Mouse (Mus musculus) hindbrain, embryonic 14.5 days (tissue): ENCODE results near the gene Gxylt2. TPM values are rescaled to one million over a fixed set of nuclear protein-coding genes. Genes with fewer than 3 reads are reported as not detected.

Experiments used
- ATAC-seq: fragments of 200-750 bp; cut with Nextera tagmentation; 2 replicates; pipeline ENCODE4 v1.8.0; 2017; ENCODE audit warnings: moderate number of reproducible peaks, mild to moderate bottlenecking, moderate TSS enrichment, moderate library complexity; ENCODE audit not compliant: low FRiP score
- DNase-seq: peaks from one replicate; pipeline ENCODE4 v3.0.0-alpha.2; 2015; ENCODE audit warnings: low spot score
- H3K27ac ChIP-seq: fragments of 300-500 bp; sonication (generic); 2 replicates; pipeline ENCODE4 v1.5.1; 2014; ENCODE audit warnings: mild to moderate bottlenecking, moderate library complexity
- H3K27me3 ChIP-seq: fragments of 300-500 bp; sonication (generic); 2 replicates; pipeline ENCODE4 v1.6.1; 2014; ENCODE audit warnings: mild to moderate bottlenecking, low read length, mixed read lengths; ENCODE audit not compliant: control insufficient read depth, insufficient read depth
- H3K36me3 ChIP-seq: fragments of 300-500 bp; sonication (generic); replicated peaks from 2 replicates; pipeline ENCODE4 v1.6.1; 2014; ENCODE audit not compliant: control insufficient read depth, insufficient read depth
- H3K4me1 ChIP-seq: fragments of 300-500 bp; sonication (generic); replicated peaks from 2 replicates; pipeline ENCODE4 v1.6.1; 2014; ENCODE audit warnings: antibody characterized with exemption, low read length, mixed read lengths; ENCODE audit not compliant: control insufficient read depth, insufficient read depth
- H3K4me2 ChIP-seq: fragments of 300-500 bp; sonication (generic); replicated peaks from 2 replicates; pipeline ENCODE4 v1.6.1; 2014; ENCODE audit warnings: mild to moderate bottlenecking, moderate library complexity
- H3K4me3 ChIP-seq: fragments of 300-500 bp; sonication (generic); replicated peaks from 2 replicates; pipeline ENCODE4 v1.5.1; 2014; ENCODE audit warnings: mild to moderate bottlenecking, low read length
- H3K9ac ChIP-seq: fragments of 300-500 bp; sonication (generic); 2 replicates; pipeline ENCODE4 v1.6.1; 2014
- H3K9me3 ChIP-seq: fragments of 300-500 bp; sonication (generic); 2 replicates; pipeline ENCODE4 v1.6.1; 2016; ENCODE audit warnings: low read length; ENCODE audit not compliant: control insufficient read depth
- WGBS: fragments of 180-500 bp; shearing (Covaris S2); extraction: QIAGEN DNeasy Blood & Tissue Kit; methylation state at CpG from one replicate; pipeline ENCODE4 v1.1.7; 2014; 5-methylcytosine and 5-hydroxymethylcytosine counted together
- polyA plus RNA-seq: library from polyadenylated mRNA; unstranded; fragments of >200 nt; fragmentation: Nextera tagmentation; extraction: Ambion mirVana; gene quantifications from 2 replicates; pipeline ENCODE4 v1.2.1, GENCODE M21; 2014

Gene Gxylt2
- polyA plus RNA-seq, 1 experiment from 2014 or later = 2.3 TPM

DNA sequence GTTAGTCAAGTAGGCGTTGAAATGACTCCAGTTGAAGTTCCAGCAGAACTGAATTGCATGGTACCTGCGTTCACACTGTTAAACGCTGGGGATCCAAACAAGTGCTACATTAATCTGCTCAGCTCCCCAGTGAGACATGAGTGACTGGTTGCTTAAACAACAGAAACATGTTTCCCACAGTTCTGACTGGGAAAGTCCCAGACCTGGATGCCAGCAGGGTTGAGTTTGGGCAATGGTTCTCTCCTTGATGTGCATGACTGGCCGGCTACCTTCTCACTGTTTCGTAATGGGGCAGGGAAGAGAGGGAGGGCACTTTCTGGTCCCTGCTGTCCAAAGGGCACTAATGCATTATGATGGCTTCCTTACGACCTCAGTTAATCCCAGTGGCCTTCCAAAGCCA lies 77.1 kb downstream of the Gxylt2 start:
- Histone ChIP-seq H3K36me3 (no peaks in the 10 kb centered on the region), H3K27ac (no peak overlapping the region)

DNA sequence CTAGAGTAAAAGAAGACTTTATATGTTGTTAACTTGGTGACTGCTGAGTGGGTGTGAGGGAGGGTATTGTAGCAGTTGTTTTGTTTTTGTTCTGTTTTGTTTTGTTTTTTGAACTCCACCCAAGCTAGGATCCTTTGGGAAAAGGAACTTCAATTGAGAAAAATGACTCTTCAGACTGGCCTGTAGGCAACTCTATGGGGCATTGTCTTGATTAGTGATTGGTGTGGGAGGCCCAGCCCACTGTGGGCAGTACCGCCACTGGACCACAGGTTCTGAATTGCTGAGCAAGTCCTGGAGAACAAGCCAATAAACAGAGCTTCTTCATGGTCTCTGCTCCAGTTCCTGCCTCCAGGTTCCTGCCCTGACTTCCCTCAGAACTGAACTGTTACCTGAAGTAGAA lies 83.2 kb downstream of the Gxylt2 start:
- Histone ChIP-seq H3K4me1 (no peaks in the 10 kb centered on the region), H3K4me3 (no peak overlapping the region), H3K4me2 (no peak overlapping the region), H3K27me3 (no peaks in the 10 kb centered on the region), H3K9me3 (no peaks in the 10 kb centered on the region), H3K9ac (no peak overlapping the region), H3K27ac (no peak overlapping the region), H3K36me3 (no peaks in the 10 kb centered on the region)
- WGBS = 95% methylated on average over 1 of the region's 1 CpGs
- no peak for ATAC-seq
- DNase-seq = no peak

More for the DNA sequence above, 77.1 kb downstream of the Gxylt2 start:
- Histone ChIP-seq H3K4me3 (no peak overlapping the region), H3K27me3 (no peaks in the 10 kb centered on the region), H3K9ac (no peak overlapping the region), H3K4me1 (peaks cover 6% of the 10 kb centered on the region), H3K4me2 (no peak overlapping the region), H3K9me3 (no peaks in the 10 kb centered on the region)
- no peak for DNase-seq
- no peak for ATAC-seq
- 87% methylated on average over 6 of the region's 6 CpGs for WGBS

- WGBS = 97% methylated on average over 1 of the region's 1 CpGs
Measured at GRCm38 (mm10) chr6:100789161-100789560, 84.6 kb downstream of the Gxylt2 start.

GRCm38 (mm10) chr6:100792055-100792659 lies 87.6 kb downstream of the Gxylt2 start:
- Histone ChIP-seq H3K4me3 (no peak overlapping the region), H3K9me3 (no peaks in the 10 kb centered on the region), H3K36me3 (no peaks in the 10 kb centered on the region), H3K4me2 (no peak overlapping the region), H3K4me1 (no peaks in the 10 kb centered on the region), H3K27ac (no peak overlapping the region), H3K27me3 (no peaks in the 10 kb centered on the region), H3K9ac (no peak overlapping the region)
- 81% methylated on average over 3 of the region's 3 CpGs for WGBS
- ATAC-seq (no peak), DNase-seq (no peak)

More at GRCm38 (mm10) chr6:100789161-100789560, 84.6 kb downstream of the Gxylt2 start:
- Histone ChIP-seq H3K9ac (no peak overlapping the region), H3K4me3 (no peak overlapping the region), H3K4me1 (no peaks in the 10 kb centered on the region), H3K9me3 (no peaks in the 10 kb centered on the region), H3K27ac (no peak overlapping the region), H3K36me3 (no peaks in the 10 kb centered on the region), H3K27me3 (no peaks in the 10 kb centered on the region), H3K4me2 (no peak overlapping the region)
- ATAC-seq (no peak), DNase-seq (no peak)

- 69% methylated on average over 14 of the region's 14 CpGs for WGBS
- no peak overlapping the region for H3K9ac ChIP-seq
- no peaks in the 10 kb centered on the region for H3K27me3 ChIP-seq
- H3K9me3 ChIP-seq = no peaks in the 10 kb centered on the region
- ATAC-seq (no peak), DNase-seq (no peak)
- H3K36me3 ChIP-seq = no peaks in the 10 kb centered on the region
- H3K27ac ChIP-seq = no peak overlapping the region
- H3K4me3 ChIP-seq = no peak overlapping the region
- no peaks in the 10 kb centered on the region for H3K4me1 ChIP-seq
- H3K4me2 ChIP-seq = no peak overlapping the region
Measured at GRCm38 (mm10) chr6:100792973-100793769, 88.6 kb downstream of the Gxylt2 start.

GRCm38 (mm10) chr6:100795797-100796196 lies 91.3 kb downstream of the Gxylt2 start:
- Histone ChIP-seq H3K9me3 (no peaks in the 10 kb centered on the region), H3K27ac (no peak overlapping the region), H3K36me3 (no peaks in the 10 kb centered on the region), H3K27me3 (no peaks in the 10 kb centered on the region), H3K9ac (no peak overlapping the region), H3K4me1 (no peaks in the 10 kb centered on the region), H3K4me3 (no peak overlapping the region), H3K4me2 (no peak overlapping the region)
- 66% methylated on average over 6 of the region's 6 CpGs for whole genome bisulfite sequencing
- ATAC-seq = no peak
- no peak for DNase-seq

GRCm38 (mm10) chr6:100799290-100799689 lies 94.8 kb downstream of the Gxylt2 start:
- H3K4me3 ChIP-seq = no peak overlapping the region
- H3K27ac ChIP-seq = no peak overlapping the region
- no peak overlapping the region for H3K4me2 ChIP-seq
- ATAC-seq = no peak
- no peaks in the 10 kb centered on the region for H3K4me1 ChIP-seq
- H3K27me3 ChIP-seq = no peaks in the 10 kb centered on the region
- H3K36me3 ChIP-seq = no peaks in the 10 kb centered on the region
- no peaks in the 10 kb centered on the region for H3K9me3 ChIP-seq
- no peak for DNase-seq
- H3K9ac ChIP-seq = no peak overlapping the region
- 90% methylated on average over 6 of the region's 6 CpGs for WGBS

DNA sequence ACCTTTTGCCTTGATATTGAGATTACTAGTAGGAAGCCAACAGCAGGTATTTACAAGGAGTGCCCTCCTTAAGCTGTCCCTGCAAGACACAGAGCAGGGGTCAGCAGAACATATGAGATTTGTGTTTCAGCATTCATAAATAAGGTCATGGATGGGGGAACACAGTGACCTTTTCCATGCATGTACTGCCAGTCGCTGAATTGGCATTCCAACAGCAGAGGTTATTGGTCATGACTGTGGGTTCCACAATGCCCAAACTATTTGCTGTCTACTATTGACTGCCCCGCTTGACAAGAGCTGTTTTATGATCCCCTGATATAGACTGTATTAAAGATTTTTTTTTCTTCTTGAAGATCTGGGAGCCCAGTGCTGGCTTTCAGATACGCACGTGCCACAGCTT lies 95.2 kb downstream of the Gxylt2 start:
- Histone ChIP-seq H3K27ac (no peak overlapping the region), H3K27me3 (no peaks in the 10 kb centered on the region), H3K9me3 (no peaks in the 10 kb centered on the region), H3K4me1 (no peaks in the 10 kb centered on the region), H3K4me3 (no peak overlapping the region), H3K4me2 (no peak overlapping the region), H3K36me3 (no peaks in the 10 kb centered on the region), H3K9ac (no peak overlapping the region)
- WGBS = 97% methylated on average over 4 of the region's 4 CpGs
- ATAC-seq (no peak), DNase-seq (no peak)

DNA sequence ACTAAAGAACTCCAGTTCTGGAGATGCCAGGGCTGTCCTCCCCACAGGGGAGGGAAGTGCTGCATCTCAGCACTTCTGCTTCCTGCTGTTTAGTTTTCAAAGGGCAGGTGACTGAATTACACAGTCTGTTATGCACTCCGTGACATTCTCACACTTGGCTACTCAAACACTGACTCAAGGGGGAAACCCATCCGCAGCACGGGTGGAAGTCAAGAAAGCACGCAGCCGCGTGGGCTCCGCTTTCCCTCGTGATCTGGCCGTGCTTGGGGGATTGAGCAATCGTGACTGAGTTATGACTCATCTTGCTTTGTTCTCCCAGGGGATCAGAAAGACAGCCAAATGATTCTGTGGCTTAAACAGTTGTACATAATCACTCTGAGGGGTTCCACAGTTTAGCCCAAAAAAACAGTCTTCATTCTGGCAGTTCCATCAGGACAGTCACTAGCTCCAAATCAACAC lies 96.0 kb downstream of the Gxylt2 start:
- H3K9ac ChIP-seq = no peak overlapping the region
- H3K4me3 ChIP-seq = no peak overlapping the region
- H3K27me3 ChIP-seq = no peaks in the 10 kb centered on the region
- no peak overlapping the region for H3K4me2 ChIP-seq
- DNase-seq (no peak), ATAC-seq (no peak)
- no peaks in the 10 kb centered on the region for H3K4me1 ChIP-seq
- WGBS = 59% methylated on average over 10 of the region's 10 CpGs
- no peaks in the 10 kb centered on the region for H3K9me3 ChIP-seq
- no peak overlapping the region for H3K27ac ChIP-seq
- no peaks in the 10 kb centered on the region for H3K36me3 ChIP-seq
